Mouse (Mus musculus): Measurements from ENCODE around the gene Oxct1. TPM values are rescaled to one million over a fixed set of nuclear protein-coding genes. Genes with fewer than 3 reads are reported as not detected.

Gene Oxct1
- 118 and 140 TPM in 2 replicates for polyA plus RNA-seq (2016; fragmentation: Nextera tagmentation; extraction: Ambion mirVana)

DNA sequence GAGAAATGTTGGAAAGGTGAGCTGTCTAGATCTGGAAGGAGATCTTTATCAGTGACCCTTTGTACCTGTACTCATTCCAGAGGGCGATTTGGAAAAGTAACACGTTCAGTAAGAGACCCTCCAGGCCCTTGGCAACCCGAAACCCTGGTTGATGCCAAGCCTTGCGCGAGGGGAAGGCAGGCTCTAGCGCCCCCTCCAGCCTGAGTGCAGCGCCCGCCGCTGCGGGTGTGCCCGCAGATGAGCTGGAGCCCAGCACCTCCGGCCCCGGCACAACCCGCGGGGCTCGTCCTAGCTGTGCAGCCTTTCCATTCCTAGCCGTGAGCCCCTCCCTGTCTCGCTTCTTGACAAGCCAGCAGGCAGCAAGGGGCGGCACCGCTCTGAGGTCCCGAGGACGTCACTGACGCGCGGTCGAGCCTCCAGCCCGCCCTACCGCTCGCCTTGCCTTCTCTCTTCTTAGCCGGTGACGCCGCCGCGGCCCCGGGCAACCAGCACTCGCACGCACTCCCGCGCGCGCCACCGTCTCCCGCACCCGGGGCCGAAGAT lies at the start of gene Oxct1:
Gene Oxct1 (plus strand): TSS at position 153 of the 543 bp plus-strand sequence.
- Histone ChIP-seq H3K4me3 (peak within 1 kb of the TSS; percentile 81), H3K9me3 (replicated peaks) (no peaks in the 10 kb centered on the region), H3K27ac (replicated peaks) (peak within 1 kb of the TSS; percentile 91), H3K27me3 (ENCODE audit: low read depth, poor library complexity, severe bottlenecking) (peaks cover 22% of the 10 kb centered on the region), H3K4me1 (peaks cover 22% of the 10 kb centered on the region), H3K36me3 (no peaks in the 10 kb centered on the region)
- DNase-seq (ENCODE audit: low spot score): peak; percentile 88
- under 1% methylated on average over 45 of the region's 45 CpGs for WGBS

DNA sequence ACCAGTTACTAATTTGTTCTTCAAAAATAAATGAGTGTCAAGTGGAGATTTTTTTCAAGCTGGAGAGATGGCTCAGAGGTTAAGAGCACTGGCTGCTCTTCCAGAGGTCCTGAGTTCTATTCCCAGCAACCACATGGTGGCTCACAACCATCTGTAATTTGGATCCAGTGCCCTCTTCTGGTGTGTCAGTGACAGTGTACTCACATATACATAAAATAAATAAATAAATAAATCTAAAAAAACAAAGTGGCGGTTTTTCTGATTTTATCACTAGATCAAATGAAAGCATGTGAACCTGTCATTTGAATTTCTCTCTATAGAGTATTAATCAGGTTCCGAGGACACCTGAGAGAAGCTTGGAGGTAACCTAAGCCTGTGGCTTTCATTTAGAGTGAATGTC lies 47.9 kb upstream of the Oxct1 start:
- H3K4me3 ChIP-seq: no peak overlapping the region
- DNase-seq (ENCODE audit: low spot score): no peak
- 91% methylated on average over 2 of the region's 2 CpGs for WGBS

DNA sequence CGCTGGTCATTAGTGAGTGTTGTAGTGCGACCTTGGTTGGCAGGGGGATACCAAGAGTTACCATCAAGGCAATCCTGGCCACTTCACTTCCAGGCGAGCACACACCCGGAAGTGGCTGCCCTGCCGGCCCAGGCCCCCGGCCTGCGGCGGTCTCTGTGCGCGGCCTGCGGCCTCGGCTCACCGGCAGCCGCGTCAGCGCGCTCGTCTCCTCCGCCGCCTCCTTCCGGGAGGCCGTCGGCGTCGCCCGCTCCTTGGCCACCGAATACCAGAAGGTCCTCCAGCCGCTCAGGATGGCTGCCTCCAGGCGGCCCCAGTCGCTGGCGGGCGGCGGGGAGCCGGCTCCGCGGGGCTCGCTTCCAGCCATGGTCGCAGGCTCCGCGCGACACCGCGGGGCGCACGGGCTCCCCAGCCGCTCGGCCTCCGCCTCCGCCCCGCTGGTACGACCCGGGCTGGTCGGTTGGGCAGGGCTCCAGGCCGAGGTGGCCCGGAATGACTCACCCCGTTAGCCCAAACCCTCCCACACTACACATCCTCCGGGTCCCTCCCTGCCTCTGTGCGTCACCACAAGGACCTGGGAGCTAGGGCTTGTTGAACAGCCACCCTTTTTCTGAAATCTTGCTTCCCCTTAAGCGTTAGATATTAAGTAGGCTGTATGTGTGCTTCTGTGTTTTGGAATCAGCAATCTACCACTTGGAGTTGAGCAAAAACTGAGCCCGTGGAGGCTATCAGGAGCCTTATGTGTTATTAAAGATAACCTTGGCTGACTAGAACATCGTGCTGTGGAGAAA lies 46.9 kb upstream of the Oxct1 start, which contains the start of gene Fbxo4:
Gene Fbxo4 (minus strand): TSS at position 513 of the 788 bp plus-strand sequence.
- peaks cover 27% of the 10 kb centered on the region for H3K36me3 ChIP-seq
- H3K27ac ChIP-seq (replicated peaks): peak within 1 kb of the TSS; percentile 96
- 2% methylated on average over 60 of the region's 61 CpGs for WGBS
- peak; percentile 72 for DNase-seq (ENCODE audit: low spot score)
- no peaks in the 10 kb centered on the region for H3K9me3 ChIP-seq (replicated peaks)
- H3K27me3 ChIP-seq (ENCODE audit: low read depth, poor library complexity, severe bottlenecking): no peaks in the 10 kb centered on the region
- peak within 1 kb of the TSS; percentile 74 for H3K4me3 ChIP-seq
- H3K4me1 ChIP-seq: peaks cover 10% of the 10 kb centered on the region; the same call in 1 of the 2 replicates

More for the DNA sequence above, 47.9 kb upstream of the Oxct1 start:
- Histone ChIP-seq H3K36me3 (peaks cover 17% of the 10 kb centered on the region), H3K27me3 (ENCODE audit: low read depth, poor library complexity, severe bottlenecking) (no peaks in the 10 kb centered on the region), H3K27ac (replicated peaks) (no peak overlapping the region), H3K4me1 (peaks cover 10% of the 10 kb centered on the region; the same call in 1 of the 2 replicates), H3K9me3 (replicated peaks) (no peaks in the 10 kb centered on the region)

DNA sequence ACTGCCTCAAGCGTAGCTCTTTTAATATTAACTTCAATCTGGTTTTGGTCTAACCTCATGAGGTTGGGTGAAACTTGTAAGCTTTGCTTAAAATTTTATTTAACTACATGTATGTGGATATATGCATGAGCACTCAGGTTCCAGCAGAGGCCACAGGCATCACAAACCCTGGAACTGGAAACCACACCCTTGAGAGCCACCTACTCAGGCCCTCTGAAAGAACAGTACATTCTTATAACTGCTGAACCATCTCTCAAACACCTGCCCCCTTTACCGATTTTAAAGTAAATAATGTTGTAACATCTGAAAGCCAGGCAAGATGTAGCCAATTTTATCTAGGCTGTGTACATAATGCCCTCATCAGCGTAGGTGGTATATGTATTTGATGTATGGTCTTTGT lies 46.3 kb upstream of the Oxct1 start:
- Histone ChIP-seq H3K4me3 (peak overlapping the region; percentile 74), H3K36me3 (peaks cover 33% of the 10 kb centered on the region), H3K4me1 (peaks cover 10% of the 10 kb centered on the region; the same call in 1 of the 2 replicates), H3K27me3 (ENCODE audit: low read depth, poor library complexity, severe bottlenecking) (no peaks in the 10 kb centered on the region), H3K9me3 (replicated peaks) (no peaks in the 10 kb centered on the region), H3K27ac (replicated peaks) (peak overlapping the region; percentile 96; the same call in 1 of the 2 replicates)
- 88% methylated on average over 3 of the region's 3 CpGs for WGBS
- DNase-seq (ENCODE audit: low spot score): no peak

DNA sequence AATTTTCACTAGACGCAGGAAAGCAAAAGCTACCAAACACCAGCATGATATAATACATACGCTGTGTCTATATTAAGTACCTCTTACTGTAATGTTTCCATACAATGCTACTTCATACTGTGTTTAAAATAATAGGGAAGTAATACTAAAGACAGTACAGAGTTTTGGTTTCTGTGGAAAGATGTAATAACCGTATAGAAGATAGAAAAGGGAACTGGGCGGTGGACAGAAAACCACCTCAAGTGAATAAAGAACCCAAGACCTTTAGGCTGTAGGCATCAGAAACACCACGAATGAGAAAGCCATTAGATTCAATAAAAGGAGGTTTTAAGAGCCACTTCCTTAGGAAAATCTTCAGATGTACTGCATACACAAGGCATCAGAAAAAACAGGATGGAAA lies 43.5 kb upstream of the Oxct1 start:
- no peaks in the 10 kb centered on the region for H3K9me3 ChIP-seq (replicated peaks)
- H3K36me3 ChIP-seq: peaks cover 59% of the 10 kb centered on the region
- DNase-seq (ENCODE audit: low spot score): no peak
- H3K4me3 ChIP-seq: no peak overlapping the region
- H3K27ac ChIP-seq (replicated peaks): no peak overlapping the region
- H3K4me1 ChIP-seq: peaks cover 10% of the 10 kb centered on the region; the same call in 1 of the 2 replicates
- 91% methylated on average over 5 of the region's 5 CpGs for WGBS
- H3K27me3 ChIP-seq (ENCODE audit: low read depth, poor library complexity, severe bottlenecking): no peaks in the 10 kb centered on the region

DNA sequence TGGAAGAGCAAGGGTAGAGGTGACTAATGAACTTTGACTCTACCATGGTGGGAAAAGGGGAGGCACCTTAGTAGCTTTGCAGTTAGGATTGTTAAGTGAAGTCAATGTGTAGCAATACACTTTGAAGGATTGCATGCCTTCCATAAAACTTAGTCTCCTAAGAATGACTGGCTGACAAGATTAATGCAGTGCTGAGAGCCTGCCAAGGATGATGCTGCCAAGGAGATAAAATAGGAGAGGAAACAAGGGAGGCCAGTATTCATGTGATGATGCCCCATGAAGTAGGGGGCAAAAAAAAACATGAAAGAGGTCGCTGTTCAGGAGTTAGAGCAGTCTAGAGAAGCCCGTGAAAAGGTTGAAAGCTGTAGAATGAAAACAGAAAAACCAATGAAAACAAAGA lies 41.3 kb upstream of the Oxct1 start:
- Histone ChIP-seq H3K4me1 (no peaks in the 10 kb centered on the region), H3K36me3 (peaks cover 77% of the 10 kb centered on the region), H3K27me3 (ENCODE audit: low read depth, poor library complexity, severe bottlenecking) (no peaks in the 10 kb centered on the region), H3K27ac (replicated peaks) (no peak overlapping the region), H3K4me3 (no peak overlapping the region), H3K9me3 (replicated peaks) (no peaks in the 10 kb centered on the region)
- no peak for DNase-seq (ENCODE audit: low spot score)
- WGBS: 97% methylated on average over 2 of the region's 2 CpGs

GRCm38 (mm10) chr15:3987981-3988380 lies 38.2 kb upstream of the Oxct1 start:
- WGBS: 57% methylated on average over 2 of the region's 2 CpGs
- H3K4me1 ChIP-seq: no peaks in the 10 kb centered on the region
- no peak overlapping the region for H3K4me3 ChIP-seq
- DNase-seq (ENCODE audit: low spot score): peak; percentile 14
- H3K9me3 ChIP-seq (replicated peaks): no peaks in the 10 kb centered on the region
- no peaks in the 10 kb centered on the region for H3K27me3 ChIP-seq (ENCODE audit: low read depth, poor library complexity, severe bottlenecking)
- H3K27ac ChIP-seq (replicated peaks): no peak overlapping the region
- peaks cover 86% of the 10 kb centered on the region for H3K36me3 ChIP-seq

DNA sequence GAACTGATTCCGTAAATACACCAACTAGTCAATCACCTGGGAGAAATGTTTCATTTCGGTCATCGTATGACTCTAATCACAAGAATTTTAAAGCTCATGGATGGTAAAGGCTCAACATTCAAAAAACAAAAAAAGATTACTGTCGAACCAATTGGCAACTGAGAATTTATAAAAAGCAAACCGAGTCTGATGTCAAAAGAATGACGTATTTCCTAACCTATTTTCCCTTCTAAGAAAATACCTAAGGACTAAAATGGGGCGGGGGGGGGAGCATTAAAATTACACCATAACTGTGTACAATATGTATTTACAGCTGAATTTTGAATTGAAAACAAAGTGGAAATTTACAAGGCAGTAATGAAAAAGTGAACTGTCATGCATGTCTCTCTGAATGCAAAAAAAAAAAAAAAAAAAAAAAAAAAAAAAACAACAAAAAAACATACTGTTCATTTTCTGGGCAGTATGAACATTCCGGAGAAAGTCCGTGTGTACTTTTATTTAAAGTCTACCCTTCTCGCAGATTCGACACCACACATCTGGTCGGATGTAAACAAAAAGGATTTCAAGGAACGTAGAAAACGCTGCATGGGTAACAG lies 31.2 kb upstream of the Oxct1 start:
- Histone ChIP-seq H3K27ac (replicated peaks) (peak overlapping the region; percentile 96), H3K4me1 (peaks cover 23% of the 10 kb centered on the region), H3K4me3 (peak overlapping the region; percentile 74), H3K27me3 (ENCODE audit: low read depth, poor library complexity, severe bottlenecking) (no peaks in the 10 kb centered on the region), H3K36me3 (peaks cover 23% of the 10 kb centered on the region), H3K9me3 (replicated peaks) (no peaks in the 10 kb centered on the region)
- no peak for DNase-seq (ENCODE audit: low spot score)
- 28% methylated on average over 14 of the region's 14 CpGs for WGBS

DNA sequence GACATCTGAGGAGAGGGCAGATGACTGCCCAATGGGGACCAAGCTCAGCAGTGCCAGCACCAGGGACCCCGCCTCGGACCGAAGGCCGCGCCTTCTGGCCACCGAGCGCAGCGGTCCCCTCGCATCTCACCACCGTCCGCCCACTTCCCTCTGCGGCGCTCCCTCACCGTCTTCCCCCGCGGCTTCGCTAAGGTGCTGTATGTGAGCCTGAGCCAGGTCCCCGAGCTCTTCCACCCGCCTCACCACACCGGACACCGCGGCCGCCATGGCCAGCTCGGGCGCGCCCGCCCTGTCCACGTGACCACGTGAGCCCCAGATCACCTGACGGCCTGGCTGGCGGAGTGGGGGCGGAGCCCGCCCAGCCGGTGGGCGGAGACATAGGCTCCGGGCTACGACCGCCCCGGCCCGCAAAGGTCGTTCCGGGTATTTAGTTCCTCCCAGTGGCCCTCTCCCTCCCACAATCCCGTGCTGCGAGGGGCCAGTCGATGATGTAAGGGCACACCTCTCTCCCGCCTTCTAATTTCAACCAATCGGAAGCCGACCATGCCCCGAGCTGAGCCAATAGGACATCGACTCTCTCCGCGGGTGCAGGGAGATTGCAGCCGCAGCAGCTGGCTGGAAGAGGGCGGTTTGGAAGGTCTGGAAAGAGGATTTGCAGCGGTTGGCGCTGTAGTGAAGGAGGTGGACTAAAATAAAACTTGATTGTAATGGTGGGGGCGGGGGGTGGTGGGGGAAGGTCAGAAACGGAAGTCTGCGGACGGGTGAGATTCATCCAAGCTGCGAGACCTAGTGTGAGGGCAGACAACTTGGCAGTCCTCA lies 30.5 kb upstream of the Oxct1 start, which contains the start of gene AW549877:
Gene AW549877 (minus strand): TSS at position 297 of the 819 bp plus-strand sequence.
- no peaks in the 10 kb centered on the region for H3K9me3 ChIP-seq (replicated peaks)
- WGBS: under 1% methylated on average over 59 of the region's 61 CpGs
- peak within 1 kb of the TSS; percentile 74 for H3K4me3 ChIP-seq
- H3K36me3 ChIP-seq: peaks cover 16% of the 10 kb centered on the region
- H3K27ac ChIP-seq (replicated peaks): peak within 1 kb of the TSS; percentile 96
- peaks cover 23% of the 10 kb centered on the region for H3K4me1 ChIP-seq
- DNase-seq (ENCODE audit: low spot score): peak; percentile 98
- no peaks in the 10 kb centered on the region for H3K27me3 ChIP-seq (ENCODE audit: low read depth, poor library complexity, severe bottlenecking)

- H3K27me3 ChIP-seq (ENCODE audit: low read depth, poor library complexity, severe bottlenecking): no peaks in the 10 kb centered on the region
- no peaks in the 10 kb centered on the region for H3K9me3 ChIP-seq (replicated peaks)
- 27% methylated on average over 14 of the region's 14 CpGs for WGBS
These were observed 29.7 kb upstream of the Oxct1 start for GRCm38 (mm10) chr15:3996267-3997010.

GRCm38 (mm10) chr15:3999144-3999543 lies 27.0 kb upstream of the Oxct1 start:
- 76% methylated on average over 2 of the region's 2 CpGs for WGBS
- H3K9me3 ChIP-seq (replicated peaks): no peaks in the 10 kb centered on the region
- no peak overlapping the region for H3K4me3 ChIP-seq
- no peak for DNase-seq (ENCODE audit: low spot score)
- no peaks in the 10 kb centered on the region for H3K36me3 ChIP-seq
- H3K27ac ChIP-seq (replicated peaks): no peak overlapping the region
- H3K27me3 ChIP-seq (ENCODE audit: low read depth, poor library complexity, severe bottlenecking): no peaks in the 10 kb centered on the region
- peaks cover 17% of the 10 kb centered on the region for H3K4me1 ChIP-seq

More at GRCm38 (mm10) chr15:3996267-3997010, 29.7 kb upstream of the Oxct1 start:
- Histone ChIP-seq H3K27ac (replicated peaks) (peak overlapping the region; percentile 96), H3K36me3 (peaks cover 8% of the 10 kb centered on the region), H3K4me1 (peaks cover 23% of the 10 kb centered on the region), H3K4me3 (peak overlapping the region; percentile 74)
- no peak for DNase-seq (ENCODE audit: low spot score)
